Mouse (Mus musculus): Measurements from ENCODE around the gene Iqca. TPM values are rescaled to one million over a fixed set of nuclear protein-coding genes. Genes with fewer than 3 reads are reported as not detected.

Gene Iqca
- polyA plus RNA-seq, 1 experiment from 2014 or later: 0.99 TPM

DNA sequence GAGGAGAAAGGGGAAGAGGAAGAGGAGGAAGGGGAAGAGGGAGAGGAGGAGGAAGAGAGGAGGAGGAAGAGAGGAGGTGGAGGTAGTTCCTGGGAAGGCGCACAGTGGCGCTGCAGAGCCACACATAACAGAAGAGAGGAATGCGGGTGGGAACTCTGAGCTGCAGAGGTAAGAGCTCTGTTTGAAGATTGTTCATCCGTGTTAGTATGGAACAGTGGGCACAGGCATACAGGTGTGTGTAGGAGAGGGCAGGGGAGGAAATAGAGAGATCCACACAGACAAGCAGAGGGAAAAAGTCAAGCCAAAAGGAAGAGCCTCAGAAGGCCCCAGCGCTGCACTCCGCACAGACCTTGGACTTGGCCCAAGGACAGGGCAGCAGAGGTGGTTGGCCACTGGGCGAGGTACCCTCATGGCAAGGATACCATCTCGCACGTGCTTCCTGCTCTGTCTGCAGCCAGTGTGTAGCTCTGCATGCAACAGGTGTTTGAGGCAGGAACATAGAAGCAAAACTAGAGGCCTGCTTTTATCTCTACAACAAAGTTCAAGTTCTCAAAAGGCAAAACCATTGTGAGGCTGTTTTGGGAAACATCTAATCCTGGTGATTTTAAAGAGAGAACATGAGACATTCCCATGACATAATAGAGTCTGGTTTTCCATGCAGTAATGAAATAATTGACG, 60.2 kb downstream of the Iqca start:
- WGBS: 83% methylated on average over 10 of the region's 10 CpGs
- Histone ChIP-seq H3K27ac (ENCODE audit: low read depth, low read length) (no peak overlapping the region), H3K4me2 (ENCODE audit: low read length) (no peak overlapping the region), H3K27me3 (replicated peaks; ENCODE audit: control insufficient read depth, insufficient read depth, low read length) (no peaks in the 10 kb centered on the region), H3K4me3 (ENCODE audit: low read depth, low read length) (no peak overlapping the region), H3K9me3 (replicated peaks; ENCODE audit: control insufficient read depth, low read length) (0 out of 2 replicates have a peak, but pooled peaks cover 2% of the 10 kb centered on the region), H3K4me1 (ENCODE audit: control insufficient read depth, insufficient read depth, low read length) (no peaks in the 10 kb centered on the region), H3K9ac (ENCODE audit: low read length) (no peak overlapping the region), H3K36me3 (ENCODE audit: control insufficient read depth, insufficient read depth, low read length) (no peaks in the 10 kb centered on the region)
- no peak for DNase-seq (ENCODE audit: low spot score)
- ATAC-seq: no peak

DNA sequence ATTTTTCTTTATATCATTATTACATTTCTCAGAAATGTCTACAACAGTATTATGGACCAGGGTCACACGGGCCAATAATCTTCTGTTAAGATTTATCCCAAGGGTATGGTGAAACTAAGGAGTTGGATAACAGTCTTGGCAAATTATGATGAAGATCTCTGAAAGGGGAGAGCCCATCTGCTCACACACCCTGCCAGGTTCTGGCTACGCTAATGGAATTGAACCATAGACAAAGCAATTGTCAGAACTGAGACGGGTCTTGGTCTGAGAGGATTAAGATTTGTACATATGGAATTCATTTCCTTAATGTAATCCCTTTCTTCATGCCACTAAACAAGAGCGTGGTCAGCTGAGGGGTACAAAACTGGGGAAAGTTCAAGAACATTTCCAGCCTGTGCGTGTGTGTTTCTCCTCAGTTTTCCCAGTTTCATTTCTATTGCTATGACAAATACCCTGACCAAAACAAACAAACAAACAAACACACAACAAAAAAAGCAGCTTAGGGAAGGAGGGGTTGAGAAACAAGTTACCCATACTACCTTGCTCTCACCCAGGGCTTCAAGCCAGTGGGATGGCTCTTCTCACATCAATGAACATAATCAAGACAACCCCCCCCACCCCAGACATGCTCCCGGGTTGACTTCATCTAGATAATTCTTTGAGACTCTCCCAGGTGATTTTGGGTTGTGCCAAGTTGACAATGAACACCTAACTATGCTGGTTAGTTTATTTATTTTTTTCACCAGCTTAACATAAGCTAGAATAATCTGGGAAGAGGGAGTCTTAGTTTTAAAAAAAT, 64.8 kb downstream of the Iqca start:
- ATAC-seq (no peak), DNase-seq (ENCODE audit: low spot score) (no peak)
- Histone ChIP-seq H3K4me2 (ENCODE audit: low read length) (no peak overlapping the region), H3K27me3 (replicated peaks; ENCODE audit: control insufficient read depth, insufficient read depth, low read length) (no peaks in the 10 kb centered on the region), H3K27ac (ENCODE audit: low read depth, low read length) (no peak overlapping the region), H3K9ac (ENCODE audit: low read length) (no peak overlapping the region), H3K4me3 (ENCODE audit: low read depth, low read length) (no peak overlapping the region), H3K36me3 (ENCODE audit: control insufficient read depth, insufficient read depth, low read length) (no peaks in the 10 kb centered on the region), H3K4me1 (ENCODE audit: control insufficient read depth, insufficient read depth, low read length) (peaks cover 13% of the 10 kb centered on the region), H3K9me3 (replicated peaks; ENCODE audit: control insufficient read depth, low read length) (0 out of 2 replicates have a peak, but pooled peaks cover 2% of the 10 kb centered on the region)
- WGBS: 73% methylated on average over 6 of the region's 6 CpGs

DNA sequence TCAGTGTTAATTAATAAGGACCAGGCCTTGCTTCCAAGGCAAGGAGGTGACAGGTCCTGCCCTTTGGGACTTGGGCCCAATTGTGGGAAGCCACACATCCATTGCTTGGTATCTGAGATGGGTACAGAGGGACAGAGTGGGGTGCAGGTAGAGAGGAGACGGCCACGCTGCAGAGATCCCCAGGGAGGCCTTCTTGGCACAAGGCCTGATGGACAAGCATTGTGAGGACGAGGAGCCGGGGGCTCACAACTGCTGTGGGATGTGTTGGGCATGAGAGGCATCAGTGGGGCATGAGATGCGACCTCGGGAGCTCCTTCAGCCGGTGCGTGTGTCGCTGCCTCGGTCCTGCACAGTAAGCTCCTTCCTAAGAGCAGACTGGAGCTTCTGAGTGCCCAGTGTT, 66.7 kb downstream of the Iqca start:
- WGBS: 74% methylated on average over 10 of the region's 10 CpGs
- Histone ChIP-seq H3K4me3 (ENCODE audit: low read depth, low read length) (no peak overlapping the region), H3K27ac (ENCODE audit: low read depth, low read length) (peak overlapping the region; percentile 48; the same call in 1 of the 2 replicates), H3K27me3 (replicated peaks; ENCODE audit: control insufficient read depth, insufficient read depth, low read length) (no peaks in the 10 kb centered on the region), H3K9ac (ENCODE audit: low read length) (no peak overlapping the region), H3K9me3 (replicated peaks; ENCODE audit: control insufficient read depth, low read length) (no peaks in the 10 kb centered on the region), H3K4me1 (ENCODE audit: control insufficient read depth, insufficient read depth, low read length) (peaks cover 13% of the 10 kb centered on the region), H3K4me2 (ENCODE audit: low read length) (no peak overlapping the region), H3K36me3 (ENCODE audit: control insufficient read depth, insufficient read depth, low read length) (no peaks in the 10 kb centered on the region)
- no peak for ATAC-seq
- no peak for DNase-seq (ENCODE audit: low spot score)

DNA sequence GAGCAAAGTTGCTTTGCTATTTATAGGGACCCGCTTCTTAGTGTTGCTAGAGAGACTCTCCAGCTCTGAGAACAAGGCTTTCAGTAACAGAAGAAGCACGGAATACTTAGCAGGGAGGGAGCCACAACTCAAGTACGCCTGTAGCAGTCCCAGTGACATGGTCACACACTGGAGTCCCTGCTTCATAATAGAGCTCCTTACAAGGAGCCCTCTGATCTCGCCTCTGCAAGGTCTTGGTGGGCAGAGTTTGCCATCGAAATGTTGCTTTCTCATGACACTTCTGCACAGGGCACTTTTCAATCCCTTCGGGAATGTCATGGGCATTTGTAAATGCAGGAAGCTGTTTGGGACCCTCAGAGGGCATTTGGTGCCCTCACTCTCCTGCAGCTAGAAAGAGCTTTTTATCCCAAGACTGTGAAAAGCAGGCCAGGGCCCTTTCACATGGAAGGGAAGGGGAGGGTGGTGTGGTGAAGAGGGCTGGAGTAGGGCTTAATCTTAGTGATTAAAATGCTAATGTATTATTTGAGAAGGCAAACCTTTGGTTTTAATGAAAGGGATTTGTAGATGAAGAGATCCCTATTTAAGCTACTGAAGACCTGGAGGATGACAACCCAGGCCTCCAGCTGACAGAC, 67.6 kb downstream of the Iqca start:
- no peaks in the 10 kb centered on the region for H3K27me3 ChIP-seq (replicated peaks; ENCODE audit: control insufficient read depth, insufficient read depth, low read length)
- no peak overlapping the region for H3K9ac ChIP-seq (ENCODE audit: low read length)
- 28% methylated on average over 6 of the region's 6 CpGs for WGBS
- peaks cover 13% of the 10 kb centered on the region for H3K4me1 ChIP-seq (ENCODE audit: control insufficient read depth, insufficient read depth, low read length)
- no peak overlapping the region for H3K4me3 ChIP-seq (ENCODE audit: low read depth, low read length)
- no peak overlapping the region for H3K4me2 ChIP-seq (ENCODE audit: low read length)
- no peak overlapping the region; the same call in 1 of the 2 replicates for H3K27ac ChIP-seq (ENCODE audit: low read depth, low read length)
- DNase-seq (ENCODE audit: low spot score): peak; percentile 33
- no peaks in the 10 kb centered on the region for H3K36me3 ChIP-seq (ENCODE audit: control insufficient read depth, insufficient read depth, low read length)
- peak; percentile 67 for ATAC-seq
- no peaks in the 10 kb centered on the region for H3K9me3 ChIP-seq (replicated peaks; ENCODE audit: control insufficient read depth, low read length)

DNA sequence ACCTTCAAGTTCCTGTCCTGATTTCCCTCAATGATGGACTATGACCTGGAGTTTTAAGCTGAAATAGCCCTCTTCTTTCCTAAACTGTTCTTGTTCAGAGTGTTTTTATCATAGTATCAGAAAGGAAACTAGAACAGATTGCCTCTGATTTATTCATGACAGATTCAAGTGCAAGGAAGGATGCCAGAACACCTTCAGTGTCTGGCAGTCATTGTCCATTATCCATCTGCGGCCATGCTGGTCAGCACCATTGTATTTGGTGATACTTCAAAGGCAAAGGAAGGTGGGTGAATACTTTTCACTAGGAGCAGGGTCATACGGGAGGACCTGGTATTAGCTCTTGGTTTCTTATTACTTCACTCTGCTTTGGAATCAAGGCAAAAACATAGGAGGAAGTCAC, 76.9 kb downstream of the Iqca start:
- ATAC-seq (no peak), DNase-seq (ENCODE audit: low spot score) (no peak)
- no peaks in the 10 kb centered on the region for H3K9me3 ChIP-seq (replicated peaks; ENCODE audit: control insufficient read depth, low read length)
- WGBS: 82% methylated on average over 2 of the region's 2 CpGs
- H3K4me2 ChIP-seq (ENCODE audit: low read length): no peak overlapping the region
- no peak overlapping the region for H3K4me3 ChIP-seq (ENCODE audit: low read depth, low read length)
- no peak overlapping the region for H3K27ac ChIP-seq (ENCODE audit: low read depth, low read length)
- no peaks in the 10 kb centered on the region for H3K36me3 ChIP-seq (ENCODE audit: control insufficient read depth, insufficient read depth, low read length)
- H3K9ac ChIP-seq (ENCODE audit: low read length): no peak overlapping the region
- H3K4me1 ChIP-seq (ENCODE audit: control insufficient read depth, insufficient read depth, low read length): no peaks in the 10 kb centered on the region
- no peaks in the 10 kb centered on the region for H3K27me3 ChIP-seq (replicated peaks; ENCODE audit: control insufficient read depth, insufficient read depth, low read length)

DNA sequence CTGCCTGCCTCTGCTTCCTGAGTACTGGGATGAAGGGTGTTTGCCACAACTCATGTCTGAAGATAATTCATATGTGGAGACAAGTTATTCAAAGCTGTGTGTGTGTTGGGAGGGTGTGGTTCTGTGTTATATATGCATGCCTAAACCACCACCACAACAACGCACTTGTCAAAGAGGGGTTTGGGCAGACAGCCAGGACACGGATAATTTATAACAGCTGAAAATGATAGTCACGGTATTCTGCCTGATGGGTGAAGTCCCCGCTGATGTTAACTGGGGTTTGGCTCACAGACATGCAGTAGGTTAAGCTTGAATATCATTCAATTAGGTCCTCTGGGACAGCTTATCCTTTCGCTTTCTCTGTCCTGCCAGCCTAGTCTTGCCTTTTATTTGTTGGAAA, 78.4 kb downstream of the Iqca start:
- no peaks in the 10 kb centered on the region for H3K36me3 ChIP-seq (ENCODE audit: control insufficient read depth, insufficient read depth, low read length)
- no peak overlapping the region for H3K27ac ChIP-seq (ENCODE audit: low read depth, low read length)
- no peaks in the 10 kb centered on the region for H3K4me1 ChIP-seq (ENCODE audit: control insufficient read depth, insufficient read depth, low read length)
- H3K27me3 ChIP-seq (replicated peaks; ENCODE audit: control insufficient read depth, insufficient read depth, low read length): no peaks in the 10 kb centered on the region
- no peaks in the 10 kb centered on the region for H3K9me3 ChIP-seq (replicated peaks; ENCODE audit: control insufficient read depth, low read length)
- ATAC-seq (no peak), DNase-seq (ENCODE audit: low spot score) (peak; percentile 25)
- no peak overlapping the region for H3K4me2 ChIP-seq (ENCODE audit: low read length)
- WGBS: 64% methylated on average over 5 of the region's 5 CpGs
- H3K9ac ChIP-seq (ENCODE audit: low read length): no peak overlapping the region
- H3K4me3 ChIP-seq (ENCODE audit: low read depth, low read length): no peak overlapping the region

DNA sequence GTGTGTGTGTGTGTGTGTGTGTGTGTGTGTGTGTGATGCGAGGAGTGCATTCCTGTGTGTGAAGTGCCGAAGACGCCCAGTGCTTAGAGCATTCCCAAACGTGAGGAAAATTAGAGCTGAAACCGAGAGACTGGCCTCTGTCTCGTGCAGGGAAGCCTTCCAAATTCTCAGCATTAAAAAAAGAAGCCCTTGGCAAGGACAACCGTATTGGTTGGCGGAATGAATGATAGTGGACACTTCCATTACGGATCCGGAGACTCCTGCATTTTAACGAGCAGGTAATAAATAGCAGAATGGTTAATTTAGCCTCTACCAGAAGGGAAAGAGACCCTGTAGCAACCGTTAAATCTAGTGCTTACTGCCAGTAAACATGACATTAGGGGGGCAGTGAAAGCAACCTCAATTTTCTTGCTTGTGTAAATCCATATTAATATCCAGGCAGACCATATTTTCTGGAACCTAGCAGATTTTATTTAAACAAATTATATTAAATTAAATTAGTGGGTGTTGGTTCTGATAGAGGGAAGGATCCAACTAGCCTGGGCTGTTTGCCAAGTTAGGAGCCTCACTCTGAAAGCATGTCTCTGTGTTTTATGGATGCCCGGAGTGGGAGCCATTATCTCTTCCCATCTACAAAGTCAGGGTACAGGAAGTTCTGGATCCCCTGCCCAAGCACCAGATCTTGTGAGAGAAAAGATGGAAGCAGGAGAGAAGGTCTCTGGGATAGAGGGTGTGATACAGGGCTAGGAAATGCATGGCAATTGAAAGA, 81.2 kb downstream of the Iqca start:
- Histone ChIP-seq H3K4me3 (ENCODE audit: low read depth, low read length) (no peak overlapping the region), H3K27ac (ENCODE audit: low read depth, low read length) (peak overlapping the region; percentile 39; the same call in 1 of the 2 replicates), H3K36me3 (ENCODE audit: control insufficient read depth, insufficient read depth, low read length) (no peaks in the 10 kb centered on the region), H3K4me1 (ENCODE audit: control insufficient read depth, insufficient read depth, low read length) (no peaks in the 10 kb centered on the region), H3K9ac (ENCODE audit: low read length) (no peak overlapping the region), H3K27me3 (replicated peaks; ENCODE audit: control insufficient read depth, insufficient read depth, low read length) (no peaks in the 10 kb centered on the region), H3K9me3 (replicated peaks; ENCODE audit: control insufficient read depth, low read length) (no peaks in the 10 kb centered on the region), H3K4me2 (ENCODE audit: low read length) (no peak overlapping the region)
- DNase-seq (ENCODE audit: low spot score) (peak; percentile 36), ATAC-seq (no peak)
- WGBS: 39% methylated on average over 13 of the region's 13 CpGs

DNA sequence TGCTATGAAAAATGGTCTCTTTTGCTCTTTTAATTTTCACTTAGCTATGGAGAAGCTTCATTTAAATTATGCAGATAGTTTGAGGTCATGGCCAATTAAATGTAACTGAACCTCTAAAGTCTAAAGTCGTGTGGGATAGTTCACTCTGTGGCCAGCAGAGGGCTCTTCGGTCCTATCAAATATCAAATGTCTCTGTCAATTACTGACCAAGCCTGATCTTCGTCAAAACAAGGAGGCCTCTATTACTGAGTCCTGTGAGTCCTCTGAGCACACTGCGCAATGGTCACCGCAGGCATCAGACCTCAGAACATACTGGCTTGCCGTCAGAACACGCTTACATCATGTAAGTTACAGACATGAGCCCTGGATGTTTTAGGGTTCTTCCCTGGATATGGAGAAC, 92.6 kb downstream of the Iqca start:
- Histone ChIP-seq H3K4me3 (ENCODE audit: low read depth, low read length) (no peak overlapping the region), H3K36me3 (ENCODE audit: control insufficient read depth, insufficient read depth, low read length) (no peaks in the 10 kb centered on the region), H3K27ac (ENCODE audit: low read depth, low read length) (no peak overlapping the region), H3K4me2 (ENCODE audit: low read length) (no peak overlapping the region), H3K4me1 (ENCODE audit: control insufficient read depth, insufficient read depth, low read length) (no peaks in the 10 kb centered on the region), H3K9ac (ENCODE audit: low read length) (no peak overlapping the region), H3K9me3 (replicated peaks; ENCODE audit: control insufficient read depth, low read length) (no peaks in the 10 kb centered on the region), H3K27me3 (replicated peaks; ENCODE audit: control insufficient read depth, insufficient read depth, low read length) (no peaks in the 10 kb centered on the region)
- 20% methylated on average over 7 of the region's 7 CpGs for WGBS
- DNase-seq (ENCODE audit: low spot score) (peak; percentile 87), ATAC-seq (peak; percentile 73)

Measured in forebrain, embryonic 14.5 days (tissue).